Mouse (Mus musculus): Measurements from ENCODE around the gene Tm4sf5.

DNA sequence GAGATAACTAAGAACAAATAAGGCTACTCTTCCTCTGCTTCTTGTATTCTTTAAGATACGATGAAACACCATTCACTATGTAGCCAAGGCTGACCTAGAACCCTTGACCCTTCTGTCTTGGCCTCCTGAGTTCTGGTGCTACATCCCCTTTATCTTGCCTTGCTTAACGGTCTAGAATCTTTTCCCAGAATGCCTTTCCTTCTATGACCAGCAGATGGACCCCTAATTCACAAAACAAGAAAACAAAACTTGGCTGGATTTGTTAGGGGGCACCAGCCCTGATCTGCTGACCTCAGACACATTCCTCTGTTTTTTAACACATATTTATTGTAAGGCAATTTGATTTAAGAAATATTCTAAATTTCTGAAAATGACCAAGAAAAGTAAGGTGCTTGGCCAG lies 11.3 kb downstream of the Tm4sf5 start:
- TF ChIP-seq CTCF (conservative IDR thresholded peaks at IDR 0.05; ENCODE audit: insufficient read depth, insufficient read length, low read depth, low read length) (peak; percentile 34), POLR2A (IDR thresholded peaks at IDR 0.05; ENCODE audit: low read depth, low read length) (no peak)

Data from kidney, adult 2 months (tissue).